Mouse (Mus musculus) midbrain, postnatal 0 days (tissue): ENCODE results near the gene Gm4756. TPM values are rescaled to one million over a fixed set of nuclear protein-coding genes. Genes with fewer than 3 reads are reported as not detected.

Experiments used
- ATAC-seq: fragments of 200-750 bp; cut with Nextera tagmentation; 2 replicates; pipeline ENCODE4 v1.8.0; 2017; ENCODE audit warnings: moderate number of reproducible peaks, mild to moderate bottlenecking, moderate TSS enrichment, moderate library complexity; ENCODE audit not compliant: low FRiP score
- DNase-seq: peaks from one replicate; pipeline ENCODE4 v3.0.0-alpha.2; 2015; ENCODE audit warnings: low spot score
- H3K27ac ChIP-seq: fragments of 300-500 bp; sonication (generic); 2 replicates; pipeline ENCODE4 v1.5.1; 2014; ENCODE audit warnings: low read depth, mild to moderate bottlenecking, low read length, mixed read lengths
- H3K27me3 ChIP-seq: fragments of 300-500 bp; sonication (generic); 2 replicates; pipeline ENCODE4 v1.6.1; 2014; ENCODE audit warnings: low read length, control low read depth, mixed read lengths; ENCODE audit not compliant: insufficient read depth
- H3K36me3 ChIP-seq: fragments of 300-500 bp; sonication (generic); 2 replicates; pipeline ENCODE4 v1.6.1; 2014; ENCODE audit warnings: low read length, control low read depth, mixed read lengths; ENCODE audit not compliant: insufficient read depth
- H3K4me1 ChIP-seq: fragments of 300-500 bp; sonication (generic); 2 replicates; pipeline ENCODE4 v1.6.1; 2014; ENCODE audit warnings: mild to moderate bottlenecking, control low read depth, antibody characterized with exemption, low read length, mixed read lengths; ENCODE audit not compliant: insufficient read depth
- H3K4me2 ChIP-seq: fragments of 300-500 bp; sonication (generic); 2 replicates; pipeline ENCODE4 v1.6.1; 2014; ENCODE audit warnings: low read depth, mild to moderate bottlenecking, low read length, mixed read lengths; ENCODE audit not compliant: poor library complexity, severe bottlenecking
- H3K4me3 ChIP-seq: fragments of 300-500 bp; sonication (generic); 2 replicates; pipeline ENCODE4 v1.5.1; 2014; ENCODE audit warnings: low read depth, mild to moderate bottlenecking, low read length, moderate library complexity
- H3K9ac ChIP-seq: fragments of 300-500 bp; sonication (generic); replicated peaks from 2 replicates; pipeline ENCODE4 v1.6.1; 2014; ENCODE audit warnings: mild to moderate bottlenecking, low read length, moderate library complexity, mixed read lengths; ENCODE audit not compliant: poor library complexity, severe bottlenecking
- H3K9me3 ChIP-seq: fragments of 300-500 bp; sonication (generic); 2 replicates; pipeline ENCODE4 v1.6.1; 2016; ENCODE audit warnings: low read length, control low read depth
- CTCF ChIP-seq: IDR thresholded peaks from 2 replicates; pipeline ENCODE4 v1.5.1; 2016; ENCODE audit warnings: antibody characterized with exemption, mild to moderate bottlenecking
- WGBS: fragments of 180-500 bp; shearing (Covaris S2); extraction: QIAGEN DNeasy Blood & Tissue Kit; methylation state at CpG from one replicate; pipeline ENCODE4 v1.1.7; 2014; 5-methylcytosine and 5-hydroxymethylcytosine counted together
- polyA plus RNA-seq: library from polyadenylated mRNA; unstranded; fragments of >200 nt; fragmentation: Nextera tagmentation; extraction: Ambion mirVana; gene quantifications from 2 replicates; pipeline ENCODE4 v1.2.1, GENCODE M21; 2015
- total RNA-seq: library from RNA; depleted of rRNA; stranded (reverse); fragments of >200 nt; gene quantifications from 2 replicates; pipeline ENCODE4 v1.2.3, GENCODE M21; 2014

The Gm4756 gene
- total and polyA plus RNA-seq, 2 experiments from 2014 or later: not detected

DNA sequence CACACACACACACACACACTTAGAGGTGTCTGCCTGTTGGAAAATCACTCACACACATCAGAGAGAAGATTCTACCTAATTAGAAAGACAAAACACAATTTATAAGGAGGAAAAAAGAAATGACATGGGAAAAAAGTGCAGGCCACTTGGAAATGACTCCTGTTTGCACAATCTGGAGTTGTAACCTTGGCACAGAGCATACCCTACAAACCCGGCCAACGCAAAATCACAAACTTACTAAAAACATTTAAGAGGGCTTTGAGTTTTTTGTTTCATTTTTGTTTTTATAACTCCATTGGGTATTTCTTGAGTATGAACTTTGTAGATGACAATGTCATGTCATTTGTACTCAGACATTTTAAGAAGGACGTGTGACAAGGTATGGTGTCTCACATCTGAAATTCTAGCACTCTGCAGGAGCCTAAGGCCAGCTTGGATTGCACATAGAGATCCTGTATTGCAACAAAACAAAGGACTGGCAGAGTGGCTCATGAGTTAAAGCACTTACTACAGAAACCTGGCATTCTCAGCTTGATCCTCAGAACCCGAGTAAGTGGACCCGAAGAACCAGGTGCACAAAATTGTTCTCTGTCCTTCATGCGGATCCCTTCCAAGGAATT lies 22.2 kb upstream of the Gm4756 start:
- ATAC-seq: no peak
- no peak for DNase-seq
- 92% methylated on average over 6 of the region's 6 CpGs for WGBS

DNA sequence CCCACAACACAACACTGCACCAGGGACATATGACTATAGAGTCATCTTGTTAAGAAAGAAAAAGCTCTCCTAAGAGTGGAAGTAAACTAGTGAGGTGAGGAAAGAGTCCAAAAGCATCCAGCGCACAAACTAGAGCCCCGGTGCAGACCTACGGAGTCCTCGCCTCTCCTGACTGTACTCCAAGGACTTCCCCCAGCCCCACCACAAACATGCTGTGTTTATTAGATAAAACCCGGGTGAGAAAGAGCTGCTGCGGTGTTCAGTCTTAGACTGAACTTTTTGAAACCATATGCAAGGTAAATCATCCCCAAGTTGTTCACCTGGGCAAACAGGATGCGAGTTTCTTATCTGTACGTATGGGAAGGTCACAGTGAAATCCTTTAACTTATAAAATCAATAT lies 21.5 kb upstream of the Gm4756 start:
- no peaks in the 10 kb centered on the region for H3K27me3 ChIP-seq
- H3K27ac ChIP-seq: no peak overlapping the region
- H3K4me2 ChIP-seq: no peak overlapping the region
- no peak overlapping the region for H3K9ac ChIP-seq
- WGBS: 97% methylated on average over 8 of the region's 8 CpGs
- no peaks in the 10 kb centered on the region for H3K36me3 ChIP-seq
- no peaks in the 10 kb centered on the region for H3K9me3 ChIP-seq
- no peak for TF ChIP-seq CTCF
- ATAC-seq (no peak), DNase-seq (no peak)
- no peaks in the 10 kb centered on the region for H3K4me1 ChIP-seq
- H3K4me3 ChIP-seq: no peak overlapping the region

More for the DNA sequence above, 22.2 kb upstream of the Gm4756 start:
- Histone ChIP-seq H3K9me3 (no peaks in the 10 kb centered on the region), H3K9ac (no peak overlapping the region), H3K4me3 (no peak overlapping the region), H3K4me1 (no peaks in the 10 kb centered on the region), H3K27ac (no peak overlapping the region), H3K4me2 (no peak overlapping the region), H3K36me3 (no peaks in the 10 kb centered on the region), H3K27me3 (no peaks in the 10 kb centered on the region)
- no peak for TF ChIP-seq CTCF

DNA sequence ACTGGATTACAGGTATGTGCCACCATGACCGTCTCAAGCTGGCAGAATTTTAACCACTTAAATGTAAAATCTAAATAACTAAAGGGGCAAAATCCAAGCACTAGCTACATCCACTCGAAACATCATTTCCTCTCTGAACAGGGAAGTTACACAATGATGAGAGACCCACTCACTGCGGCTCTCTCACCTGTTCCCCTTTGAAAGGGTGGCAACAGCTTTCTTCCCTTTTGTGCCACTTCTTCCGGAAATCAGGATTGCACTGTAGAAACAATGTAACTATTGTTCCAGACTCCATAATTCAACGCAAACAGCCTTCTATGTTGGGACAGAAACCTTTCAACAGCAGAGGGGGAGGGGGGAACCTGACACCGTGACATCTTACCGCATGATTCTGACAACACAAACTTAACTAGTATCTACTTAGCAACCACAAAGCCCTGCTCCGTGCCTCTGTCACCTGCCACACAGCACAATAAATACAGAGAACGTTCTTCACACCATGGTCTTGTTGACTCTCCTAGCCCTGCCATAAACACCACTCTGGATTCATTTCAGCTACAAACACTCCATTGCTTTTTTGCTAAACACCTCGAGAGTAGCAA lies 18.5 kb upstream of the Gm4756 start:
- Histone ChIP-seq H3K27ac (no peak overlapping the region), H3K4me1 (peaks cover 4% of the 10 kb centered on the region; the same call in 1 of the 2 replicates), H3K27me3 (no peaks in the 10 kb centered on the region), H3K36me3 (no peaks in the 10 kb centered on the region), H3K9ac (no peak overlapping the region), H3K4me2 (no peak overlapping the region), H3K9me3 (no peaks in the 10 kb centered on the region), H3K4me3 (no peak overlapping the region)
- no peak for DNase-seq
- WGBS: 67% methylated on average over 10 of the region's 10 CpGs
- TF ChIP-seq CTCF: no peak
- no peak for ATAC-seq

DNA sequence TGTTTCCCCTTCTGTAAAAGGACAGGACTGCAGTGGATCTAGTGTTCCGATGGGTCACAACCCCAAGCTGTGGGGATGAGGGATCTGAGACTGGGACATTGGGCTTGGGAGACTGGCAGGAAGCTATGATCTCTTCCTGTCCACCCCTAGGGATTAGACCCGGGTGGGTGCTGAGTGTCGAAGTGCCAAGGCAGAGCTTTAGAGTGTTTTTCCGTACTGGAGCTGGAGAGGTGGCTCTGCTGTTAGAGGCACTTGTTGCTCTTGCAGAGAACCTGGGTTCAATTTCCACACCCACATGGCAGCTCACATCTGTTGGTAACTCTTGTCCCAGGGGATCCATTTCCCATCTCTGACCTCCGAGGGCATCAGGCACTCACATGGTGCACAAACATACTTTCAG lies 16.6 kb upstream of the Gm4756 start:
- no peak overlapping the region for H3K4me2 ChIP-seq
- H3K36me3 ChIP-seq: no peaks in the 10 kb centered on the region
- H3K4me1 ChIP-seq: peaks cover 4% of the 10 kb centered on the region; the same call in 1 of the 2 replicates
- H3K27me3 ChIP-seq: no peaks in the 10 kb centered on the region
- TF ChIP-seq CTCF: no peak
- no peak overlapping the region for H3K27ac ChIP-seq
- no peak overlapping the region for H3K9ac ChIP-seq
- WGBS: 87% methylated on average over 5 of the region's 5 CpGs
- H3K9me3 ChIP-seq: no peaks in the 10 kb centered on the region
- DNase-seq (no peak), ATAC-seq (no peak)
- no peak overlapping the region for H3K4me3 ChIP-seq

DNA sequence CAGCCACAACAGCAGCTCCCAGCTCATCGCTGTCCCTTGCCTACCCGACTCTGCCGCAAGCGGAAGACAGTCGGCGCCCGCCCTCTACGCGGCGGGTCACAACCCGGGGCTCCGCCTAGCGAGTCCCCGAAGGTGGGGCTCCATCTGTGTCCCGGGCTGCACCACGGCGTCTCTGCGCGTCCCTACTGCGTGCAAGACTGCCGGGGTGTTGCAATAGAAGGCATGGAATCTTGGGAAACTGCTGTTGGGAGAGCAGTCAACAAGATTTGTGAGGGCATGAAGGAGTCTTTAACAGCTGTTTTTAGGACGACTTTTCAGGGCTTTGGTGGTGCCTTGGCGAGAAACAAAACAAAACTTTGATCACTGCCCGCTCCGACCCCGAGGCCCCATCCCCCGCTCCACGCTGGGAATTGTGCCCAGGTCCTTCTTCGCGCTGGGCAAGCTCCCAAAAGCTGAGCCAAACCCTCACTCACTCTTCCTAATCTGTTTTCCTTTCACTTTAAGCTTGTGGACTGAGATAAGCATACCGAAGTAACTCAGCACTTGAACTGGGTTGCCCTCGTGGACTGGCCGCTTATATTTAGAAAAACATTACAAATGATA lies 15.4 kb upstream of the Gm4756 start, which contains the start of gene Dhrs7:
Gene Dhrs7 (minus strand): TSS at position 175 of the 603 bp plus-strand sequence.
- peak within 1 kb of the TSS; percentile 47 for H3K27ac ChIP-seq
- H3K4me1 ChIP-seq: peaks cover 4% of the 10 kb centered on the region; the same call in 1 of the 2 replicates
- WGBS: 2% methylated on average over 33 of the region's 33 CpGs

More for the DNA sequence above, 15.4 kb upstream of the Gm4756 start, which contains the start of gene Dhrs7:
- ATAC-seq (peak; percentile 84), DNase-seq (peak; percentile 71)
- Histone ChIP-seq H3K9ac (peak within 1 kb of the TSS; percentile 65), H3K4me2 (peak within 1 kb of the TSS; percentile 92), H3K9me3 (no peaks in the 10 kb centered on the region), H3K36me3 (no peaks in the 10 kb centered on the region), H3K4me3 (peak within 1 kb of the TSS; percentile 63), H3K27me3 (no peaks in the 10 kb centered on the region)
- TF ChIP-seq CTCF: peak; percentile 61
